Mouse (Mus musculus) hindbrain, embryonic 15.5 days (tissue): Measurements from ENCODE around the gene Smchd1. TPM values are rescaled to one million over a fixed set of nuclear protein-coding genes. Genes with fewer than 3 reads are reported as not detected.
"Not testable (repeated sequence)": the region's sequence is repeated elsewhere in the genome, so short reads cannot be mapped to it uniquely, and the experiment has no call there.

Experiments
- ATAC-seq: fragments of 200-750 bp; cut with Nextera tagmentation; 2 replicates; pipeline ENCODE4 v1.8.0; 2017; ENCODE audit warnings: low read depth, moderate number of reproducible peaks, moderate TSS enrichment; ENCODE audit not compliant: low FRiP score
- H3K27ac ChIP-seq: fragments of 300-500 bp; sonication (generic); replicated peaks from 2 replicates; pipeline ENCODE4 v1.5.1; 2015; ENCODE audit warnings: mild to moderate bottlenecking, inconsistent platforms
- H3K27me3 ChIP-seq: fragments of 300-500 bp; sonication (generic); 2 replicates; pipeline ENCODE4 v1.6.1; 2015; ENCODE audit warnings: control low read depth, inconsistent platforms
- H3K36me3 ChIP-seq: fragments of 300-500 bp; sonication (generic); 2 replicates; pipeline ENCODE4 v1.6.1; 2015; ENCODE audit warnings: control low read depth, inconsistent platforms
- H3K4me1 ChIP-seq: fragments of 300-500 bp; sonication (generic); replicated peaks from 2 replicates; pipeline ENCODE4 v1.6.1; 2015; ENCODE audit warnings: control low read depth, inconsistent platforms
- H3K4me2 ChIP-seq: fragments of 300-500 bp; sonication (generic); 2 replicates; pipeline ENCODE4 v1.6.1; 2015; ENCODE audit warnings: moderate library complexity, mild to moderate bottlenecking, inconsistent platforms
- H3K4me3 ChIP-seq: fragments of 300-500 bp; sonication (generic); 2 replicates; pipeline ENCODE4 v1.5.1; 2015; ENCODE audit warnings: mild to moderate bottlenecking, inconsistent platforms
- H3K9ac ChIP-seq: fragments of 300-500 bp; sonication (generic); 2 replicates; pipeline ENCODE4 v1.6.1; 2015; ENCODE audit warnings: inconsistent platforms
- H3K9me3 ChIP-seq: fragments of 300-500 bp; sonication (generic); 2 replicates; pipeline ENCODE4 v1.6.1; 2016; ENCODE audit warnings: control low read depth, inconsistent platforms
- WGBS: fragments of 180-500 bp; shearing (Covaris S2); methylation state at CpG from one replicate; pipeline ENCODE4 v1.1.7; 2015; 5-methylcytosine and 5-hydroxymethylcytosine counted together
- polyA plus RNA-seq: library from polyadenylated mRNA; unstranded; fragments of >200 nt; fragmentation: Nextera tagmentation; extraction: Ambion mirVana; gene quantifications from 2 replicates; pipeline ENCODE4 v1.2.1, GENCODE M21; 2015

Gene Smchd1
- polyA plus RNA-seq, 1 experiment from 2014 or later, result 44.0 TPM

DNA sequence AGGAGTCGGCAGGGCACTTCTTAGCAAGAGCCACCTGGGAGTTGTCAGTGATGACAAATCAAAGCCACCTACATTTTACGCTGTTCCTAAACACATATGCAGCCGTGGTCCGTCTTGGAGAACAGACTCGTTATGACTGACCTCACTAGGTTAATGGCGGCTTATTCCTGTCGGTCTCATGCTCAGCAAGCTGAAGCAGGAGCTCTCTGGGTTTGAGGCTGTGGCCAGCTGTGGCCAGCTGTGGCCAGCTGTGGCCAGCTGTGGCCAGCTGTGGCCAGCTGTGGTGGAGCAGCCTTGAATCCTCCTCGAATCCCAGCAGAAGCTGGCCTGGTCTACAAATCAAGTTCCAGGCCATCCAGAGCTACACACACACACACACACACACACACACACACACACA, 138.7 kb downstream of the Smchd1 start:
- H3K4me1 ChIP-seq, result no peaks in the 10 kb centered on the region
- H3K9ac ChIP-seq, result no peak overlapping the region
- ATAC-seq, result no peak
- H3K4me2 ChIP-seq, result no peak overlapping the region
- no peak overlapping the region for H3K4me3 ChIP-seq
- no peaks in the 10 kb centered on the region for H3K9me3 ChIP-seq
- H3K27me3 ChIP-seq, result no peaks in the 10 kb centered on the region
- H3K36me3 ChIP-seq, result no peaks in the 10 kb centered on the region
- H3K27ac ChIP-seq, result no peak overlapping the region
- 74% methylated on average over 8 of the region's 8 CpGs for WGBS

GRCm38 (mm10) chr17:71332298-71332697, 142.8 kb downstream of the Smchd1 start:
- Histone ChIP-seq H3K4me3 (no peak overlapping the region), H3K27me3 (no peaks in the 10 kb centered on the region), H3K27ac (no peak overlapping the region), H3K9me3 (no peaks in the 10 kb centered on the region), H3K36me3 (no peaks in the 10 kb centered on the region), H3K9ac (no peak overlapping the region), H3K4me2 (no peak overlapping the region), H3K4me1 (no peaks in the 10 kb centered on the region)
- WGBS, result 81% methylated on average over 15 of the region's 15 CpGs
- no peak for ATAC-seq

- not testable (repeated sequence) for H3K4me3 ChIP-seq, H3K9ac ChIP-seq, H3K9me3 ChIP-seq, H3K27ac ChIP-seq, H3K27me3 ChIP-seq, H3K4me1 ChIP-seq, ATAC-seq, H3K36me3 ChIP-seq, H3K4me2 ChIP-seq
- 84% methylated on average over 8 of the region's 8 CpGs for WGBS
These were observed 154.4 kb downstream of the Smchd1 start for GRCm38 (mm10) chr17:71320731-71321130.

GRCm38 (mm10) chr17:71319361-71319760, 155.8 kb downstream of the Smchd1 start:
- ATAC-seq, result no peak

GRCm38 (mm10) chr17:71317571-71317970, 157.6 kb downstream of the Smchd1 start:
- H3K9ac ChIP-seq, result no peak overlapping the region
- H3K27me3 ChIP-seq, result no peaks in the 10 kb centered on the region
- no peak for ATAC-seq
- H3K9me3 ChIP-seq, result no peaks in the 10 kb centered on the region
- H3K27ac ChIP-seq, result no peak overlapping the region
- no peaks in the 10 kb centered on the region for H3K4me1 ChIP-seq
- no peaks in the 10 kb centered on the region for H3K36me3 ChIP-seq
- H3K4me2 ChIP-seq, result no peak overlapping the region
- 94% methylated on average over 4 of the region's 4 CpGs for WGBS
- H3K4me3 ChIP-seq, result no peak overlapping the region

More at GRCm38 (mm10) chr17:71319361-71319760, 155.8 kb downstream of the Smchd1 start:
- H3K4me3 ChIP-seq, result no peak overlapping the region
- H3K9ac ChIP-seq, result no peak overlapping the region
- WGBS, result 93% methylated on average over 3 of the region's 3 CpGs
- H3K4me1 ChIP-seq, result no peaks in the 10 kb centered on the region
- H3K36me3 ChIP-seq, result no peaks in the 10 kb centered on the region
- no peak overlapping the region for H3K27ac ChIP-seq
- no peak overlapping the region for H3K4me2 ChIP-seq
- no peaks in the 10 kb centered on the region for H3K9me3 ChIP-seq
- no peaks in the 10 kb centered on the region for H3K27me3 ChIP-seq

DNA sequence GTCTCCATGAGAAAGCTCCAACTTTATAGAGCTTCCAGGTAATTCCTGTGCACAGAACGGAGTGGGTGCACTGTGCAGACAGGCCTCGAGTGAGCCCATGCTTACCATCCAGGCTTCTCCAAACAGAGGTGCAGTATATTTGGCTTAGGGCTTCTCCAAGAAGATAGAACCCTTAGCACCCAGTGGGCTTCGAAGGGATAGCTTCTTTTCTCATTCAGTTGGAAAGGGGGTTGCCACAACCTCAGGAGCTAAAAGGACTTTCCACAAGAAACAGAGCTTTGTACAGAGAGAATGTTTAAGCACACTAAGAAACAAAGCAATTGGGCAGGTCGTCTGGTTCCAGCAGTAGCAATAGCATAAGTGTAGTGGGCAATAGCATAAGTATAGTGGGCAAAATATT, 160.8 kb downstream of the Smchd1 start:
- Histone ChIP-seq H3K9ac (no peak overlapping the region), H3K4me1 (peaks cover 19% of the 10 kb centered on the region), H3K27ac (no peak overlapping the region), H3K9me3 (no peaks in the 10 kb centered on the region), H3K36me3 (no peaks in the 10 kb centered on the region), H3K27me3 (0 out of 2 replicates have a peak, but pooled peaks cover 11% of the 10 kb centered on the region), H3K4me3 (no peak overlapping the region), H3K4me2 (no peak overlapping the region)
- ATAC-seq, result no peak
- WGBS, result 83% methylated on average over 4 of the region's 4 CpGs

GRCm38 (mm10) chr17:71311340-71312171, 163.6 kb downstream of the Smchd1 start, which contains the start of gene Emilin2:
Gene Emilin2, minus strand, starts transcription at chr17:71311978.
- Histone ChIP-seq H3K27me3 (0 out of 2 replicates have a peak, but pooled peaks cover 11% of the 10 kb centered on the region), H3K27ac (no peak within 1 kb of the TSS), H3K9me3 (no peaks in the 10 kb centered on the region), H3K4me3 (peak within 1 kb of the TSS; percentile 61), H3K9ac (peak within 1 kb of the TSS; percentile 44), H3K4me2 (peak within 1 kb of the TSS; percentile 100), H3K4me1 (peaks cover 23% of the 10 kb centered on the region), H3K36me3 (no peaks in the 10 kb centered on the region)
- no peak; the same call in 1 of the 2 replicates for ATAC-seq
- WGBS, result 8% methylated on average over 20 of the region's 20 CpGs

GRCm38 (mm10) chr17:71310486-71311339, 164.4 kb downstream of the Smchd1 start:
- H3K4me3 ChIP-seq, result peak overlapping the region; percentile 61
- H3K27ac ChIP-seq, result no peak overlapping the region
- under 1% methylated on average over 65 of the region's 67 CpGs for WGBS
- H3K27me3 ChIP-seq, result 0 out of 2 replicates have a peak, but pooled peaks cover 11% of the 10 kb centered on the region
- H3K9ac ChIP-seq, result peak overlapping the region; percentile 44
- H3K9me3 ChIP-seq, result no peaks in the 10 kb centered on the region
- H3K4me2 ChIP-seq, result peak overlapping the region; percentile 100
- H3K36me3 ChIP-seq, result no peaks in the 10 kb centered on the region
- peak; percentile 67 for ATAC-seq
- H3K4me1 ChIP-seq, result peaks cover 23% of the 10 kb centered on the region

DNA sequence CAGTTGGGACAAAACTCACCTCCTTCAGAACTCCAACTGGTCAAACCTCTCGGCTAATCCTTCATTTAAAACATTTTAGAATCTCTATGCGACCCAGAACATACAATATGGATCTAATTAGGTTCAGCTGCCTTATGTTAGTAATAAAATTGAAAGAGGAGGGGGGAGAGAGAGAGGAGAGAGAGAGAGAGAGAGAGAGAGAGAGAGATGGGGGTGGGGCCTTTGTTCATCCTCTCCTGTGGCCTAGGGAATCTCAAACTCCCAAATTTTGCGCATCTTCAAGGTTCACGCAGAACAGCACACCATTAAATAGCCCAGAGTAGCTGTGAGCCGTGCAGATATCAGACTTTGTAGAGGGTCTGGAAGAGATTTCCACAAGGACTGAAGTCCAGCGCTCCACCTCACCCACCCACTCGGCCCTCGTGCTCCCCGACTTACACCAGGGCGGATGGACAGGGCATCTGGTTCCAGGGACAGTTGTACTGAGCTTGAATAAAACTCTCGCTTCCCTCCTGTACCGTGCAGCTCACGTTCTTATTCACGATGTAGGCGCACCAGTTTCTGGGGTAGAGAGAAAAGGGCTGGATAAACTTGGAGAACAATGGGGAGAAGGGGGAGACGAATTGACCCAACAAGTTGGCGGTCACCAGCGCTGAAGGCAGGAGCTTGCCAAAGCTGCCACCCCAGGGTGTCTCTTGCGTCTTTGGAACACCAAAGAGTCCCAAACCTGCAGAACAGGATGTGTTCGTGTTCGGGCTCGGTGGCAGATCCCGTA, 165.2 kb downstream of the Smchd1 start:
- 3% methylated on average over 23 of the region's 23 CpGs for WGBS
- peaks cover 23% of the 10 kb centered on the region for H3K4me1 ChIP-seq
- 0 out of 2 replicates have a peak, but pooled peaks cover 11% of the 10 kb centered on the region for H3K27me3 ChIP-seq
- H3K9me3 ChIP-seq, result no peaks in the 10 kb centered on the region
- ATAC-seq, result peak; percentile 37; the same call in 1 of the 2 replicates
- H3K9ac ChIP-seq, result peak overlapping the region; percentile 44
- no peaks in the 10 kb centered on the region for H3K36me3 ChIP-seq
- H3K4me3 ChIP-seq, result peak overlapping the region; percentile 61
- peak overlapping the region; percentile 100 for H3K4me2 ChIP-seq
- H3K27ac ChIP-seq, result no peak overlapping the region

DNA sequence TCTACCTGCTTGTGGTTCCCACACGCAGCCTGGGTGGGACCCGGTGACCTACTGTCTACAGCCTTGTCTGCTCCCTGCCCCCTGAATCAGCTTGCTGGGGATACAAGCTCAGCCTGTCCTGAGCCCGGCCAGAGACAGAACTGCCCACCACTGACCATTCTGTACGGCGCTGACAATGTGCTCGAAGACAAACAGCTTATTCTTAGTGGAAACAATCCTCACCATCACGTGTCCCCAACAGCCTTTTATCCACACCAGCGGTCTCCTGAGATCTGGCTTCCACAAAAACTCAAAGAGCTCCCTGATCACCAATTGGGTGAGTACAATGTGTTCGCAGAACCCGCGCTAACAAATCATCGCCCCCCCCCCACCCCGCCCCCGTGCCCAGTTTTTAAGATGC, 166.0 kb downstream of the Smchd1 start:
- Histone ChIP-seq H3K27me3 (0 out of 2 replicates have a peak, but pooled peaks cover 11% of the 10 kb centered on the region), H3K9me3 (no peaks in the 10 kb centered on the region), H3K4me1 (peaks cover 23% of the 10 kb centered on the region), H3K36me3 (no peaks in the 10 kb centered on the region), H3K4me3 (no peak overlapping the region), H3K9ac (no peak overlapping the region), H3K4me2 (peak overlapping the region; percentile 100), H3K27ac (no peak overlapping the region)
- 12% methylated on average over 14 of the region's 14 CpGs for WGBS
- no peak for ATAC-seq

DNA sequence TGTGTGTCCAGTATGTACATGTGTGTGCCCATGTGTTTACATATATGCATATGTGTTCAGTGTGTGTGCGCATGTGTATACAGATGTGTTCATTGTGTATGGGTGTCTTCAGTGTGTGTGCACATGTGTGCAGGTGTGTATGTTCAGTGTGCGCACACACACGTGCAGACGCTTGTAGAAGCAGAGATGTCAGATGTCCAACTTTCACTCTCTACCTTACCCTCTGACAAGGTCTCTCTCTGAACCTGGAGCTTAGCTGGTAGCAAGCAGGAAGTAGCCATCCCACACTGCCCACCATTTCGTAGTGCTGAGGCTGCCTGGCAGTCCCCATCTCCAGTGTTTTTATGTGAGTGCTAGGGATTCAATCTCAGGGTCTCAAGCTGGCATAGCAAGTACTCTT, 166.8 kb downstream of the Smchd1 start:
- Histone ChIP-seq H3K36me3 (no peaks in the 10 kb centered on the region), H3K4me2 (no peak overlapping the region), H3K27ac (no peak overlapping the region), H3K9me3 (no peaks in the 10 kb centered on the region), H3K4me3 (no peak overlapping the region), H3K4me1 (peaks cover 23% of the 10 kb centered on the region), H3K27me3 (0 out of 2 replicates have a peak, but pooled peaks cover 11% of the 10 kb centered on the region), H3K9ac (no peak overlapping the region)
- no peak for ATAC-seq
- WGBS, result 91% methylated on average over 5 of the region's 5 CpGs
